Mouse (Mus musculus) erythroblast, embryonic 14.5 days (primary cell): ENCODE results near the gene Ahnak2. TPM values are rescaled to one million over a fixed set of nuclear protein-coding genes. Genes with fewer than 3 reads are reported as not detected.

ENCODE experiments used
- H3K27me3 ChIP-seq: 2 replicates; pipeline ENCODE4 v1.6.1; 2012; ENCODE audit warnings: inconsistent platforms; ENCODE audit not compliant: control insufficient read depth
- H3K36me3 ChIP-seq: 2 replicates; pipeline ENCODE4 v1.6.1; 2012; ENCODE audit warnings: mild to moderate bottlenecking, inconsistent platforms; ENCODE audit not compliant: control insufficient read depth
- H3K4me1 ChIP-seq: 2 replicates; pipeline ENCODE4 v1.6.1; 2012; ENCODE audit warnings: inconsistent platforms; ENCODE audit not compliant: control insufficient read depth
- H3K4me3 ChIP-seq: replicated peaks from 2 replicates; pipeline ENCODE3; 2012; ENCODE audit warnings: moderate library complexity, mild to moderate bottlenecking, inconsistent platforms
- H3K9me3 ChIP-seq: 2 replicates; pipeline ENCODE4 v1.6.1; 2012; ENCODE audit warnings: low read length, inconsistent platforms, mixed read lengths; ENCODE audit not compliant: control insufficient read depth
- GATA1 ChIP-seq: IDR thresholded peaks from 2 replicates; pipeline ENCODE4 v1.6.1; 2012; ENCODE audit warnings: low read length, inconsistent platforms, mixed read lengths
- TAL1 ChIP-seq: IDR thresholded peaks from 3 replicates; pipeline ENCODE4 v1.6.1; 2012; ENCODE audit warnings: low read length, inconsistent platforms, mixed read lengths
- polyA plus RNA-seq: library from polyadenylated mRNA; stranded (reverse); fragments of >175 nt; gene quantifications from 2 replicates; pipeline ENCODE4 v1.2.3, GENCODE M21; 2012

Gene Ahnak2
- polyA plus RNA-seq, 1 experiment, result 0.01 TPM

DNA sequence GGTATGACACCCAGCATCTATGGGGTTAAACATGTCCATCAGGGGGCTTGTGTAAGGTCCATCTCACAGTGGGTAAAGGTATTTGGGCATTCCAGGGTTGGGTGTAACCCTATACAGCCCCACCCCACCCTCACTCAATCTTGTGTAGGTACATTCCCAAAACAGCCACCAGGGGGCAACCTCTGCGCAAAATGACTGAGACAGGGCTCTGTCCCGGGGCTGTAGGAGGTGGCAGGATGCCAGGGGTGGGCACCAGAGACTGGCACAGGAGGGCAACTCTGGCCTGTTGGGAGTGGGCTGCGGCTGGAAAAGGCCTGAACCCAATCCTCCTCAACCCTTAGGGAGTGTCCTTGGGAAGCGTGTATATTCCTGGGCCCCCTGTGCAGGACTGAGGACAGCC is 2.0 kb downstream of the Ahnak2 start:
- Histone ChIP-seq H3K27me3 (peaks cover 66% of the 10 kb centered on the region), H3K36me3 (no peaks in the 10 kb centered on the region), H3K4me1 (peaks cover 3% of the 10 kb centered on the region), H3K9me3 (no peaks in the 10 kb centered on the region), H3K4me3 (no peak overlapping the region)
- TF ChIP-seq TAL1 (no peak), GATA1 (no peak)

- peaks cover 57% of the 10 kb centered on the region for H3K27me3 ChIP-seq
These were observed 3.1 kb downstream of the Ahnak2 start for GRCm38 (mm10) chr12:112799237-112799970.

GRCm38 (mm10) chr12:112798716-112799115 is 3.7 kb downstream of the Ahnak2 start:
- Histone ChIP-seq H3K27me3 (peaks cover 50% of the 10 kb centered on the region), H3K4me3 (no peak overlapping the region), H3K4me1 (peaks cover 3% of the 10 kb centered on the region), H3K36me3 (no peaks in the 10 kb centered on the region), H3K9me3 (no peaks in the 10 kb centered on the region)
- TF ChIP-seq TAL1 (no peak), GATA1 (no peak)

More at GRCm38 (mm10) chr12:112799237-112799970, 3.1 kb downstream of the Ahnak2 start:
- Histone ChIP-seq H3K36me3 (no peaks in the 10 kb centered on the region), H3K9me3 (no peaks in the 10 kb centered on the region), H3K4me3 (no peak overlapping the region), H3K4me1 (peaks cover 3% of the 10 kb centered on the region)
- no peak for TF ChIP-seq TAL1
- no peak for TF ChIP-seq GATA1

GRCm38 (mm10) chr12:112798332-112798681 is 4.2 kb downstream of the Ahnak2 start:
- no peaks in the 10 kb centered on the region for H3K9me3 ChIP-seq
- no peaks in the 10 kb centered on the region for H3K36me3 ChIP-seq
- peaks cover 3% of the 10 kb centered on the region for H3K4me1 ChIP-seq
- TF ChIP-seq TAL1 (no peak), GATA1 (no peak)
- peaks cover 46% of the 10 kb centered on the region for H3K27me3 ChIP-seq
- H3K4me3 ChIP-seq, result no peak overlapping the region

GRCm38 (mm10) chr12:112797672-112798331 is 4.7 kb downstream of the Ahnak2 start:
- Histone ChIP-seq H3K4me1 (peaks cover 3% of the 10 kb centered on the region), H3K27me3 (peaks cover 40% of the 10 kb centered on the region)

GRCm38 (mm10) chr12:112796551-112797510 is 5.6 kb downstream of the Ahnak2 start:
- no peaks in the 10 kb centered on the region; the same call in 1 of the 2 replicates for H3K4me1 ChIP-seq
- peaks cover 31% of the 10 kb centered on the region for H3K27me3 ChIP-seq
- TF ChIP-seq GATA1 (no peak), TAL1 (no peak)
- H3K9me3 ChIP-seq, result no peaks in the 10 kb centered on the region
- H3K4me3 ChIP-seq, result no peak overlapping the region
- no peaks in the 10 kb centered on the region for H3K36me3 ChIP-seq

More at GRCm38 (mm10) chr12:112797672-112798331, 4.7 kb downstream of the Ahnak2 start:
- no peak overlapping the region for H3K4me3 ChIP-seq
- H3K9me3 ChIP-seq, result no peaks in the 10 kb centered on the region
- no peaks in the 10 kb centered on the region for H3K36me3 ChIP-seq
- TF ChIP-seq TAL1, result no peak
- no peak for TF ChIP-seq GATA1

- no peaks in the 10 kb centered on the region for H3K9me3 ChIP-seq
- H3K36me3 ChIP-seq, result no peaks in the 10 kb centered on the region
- H3K4me3 ChIP-seq, result no peak overlapping the region
- no peaks in the 10 kb centered on the region; the same call in 1 of the 2 replicates for H3K4me1 ChIP-seq
- peaks cover 18% of the 10 kb centered on the region for H3K27me3 ChIP-seq
- no peak for TF ChIP-seq TAL1
- no peak for TF ChIP-seq GATA1
These were observed 6.9 kb downstream of the Ahnak2 start for GRCm38 (mm10) chr12:112795466-112796104.

- Histone ChIP-seq H3K9me3 (no peaks in the 10 kb centered on the region), H3K4me3 (no peak overlapping the region), H3K36me3 (no peaks in the 10 kb centered on the region), H3K27me3 (peaks cover 17% of the 10 kb centered on the region), H3K4me1 (no peaks in the 10 kb centered on the region)
- TF ChIP-seq GATA1 (no peak), TAL1 (no peak)
These were observed 7.5 kb downstream of the Ahnak2 start for GRCm38 (mm10) chr12:112794998-112795397.
